Mouse (Mus musculus) hindbrain, postnatal 0 days (tissue): ENCODE measurements around the gene Aloxe3. TPM values are rescaled to one million over a fixed set of nuclear protein-coding genes. Genes with fewer than 3 reads are reported as not detected.

Experiments
- ATAC-seq: fragments of 200-750 bp; cut with Nextera tagmentation; 2 replicates; pipeline ENCODE4 v1.8.0; 2017; ENCODE audit warnings: mild to moderate bottlenecking, moderate TSS enrichment, moderate library complexity
- DNase-seq: peaks from one replicate; pipeline ENCODE4 v3.0.0-alpha.2; 2015; ENCODE audit warnings: low spot score
- H3K27ac ChIP-seq: fragments of 300-500 bp; sonication (generic); 2 replicates; pipeline ENCODE4 v1.5.1; 2014; ENCODE audit warnings: mild to moderate bottlenecking
- H3K27me3 ChIP-seq: fragments of 300-500 bp; sonication (generic); 2 replicates; pipeline ENCODE4 v1.6.1; 2014; ENCODE audit warnings: low read length, mixed read lengths; ENCODE audit not compliant: insufficient read depth
- H3K36me3 ChIP-seq: fragments of 300-500 bp; sonication (generic); 2 replicates; pipeline ENCODE4 v1.6.1; 2014; ENCODE audit warnings: low read length, mixed read lengths; ENCODE audit not compliant: insufficient read depth
- H3K4me1 ChIP-seq: fragments of 300-500 bp; sonication (generic); 2 replicates; pipeline ENCODE4 v1.6.1; 2014; ENCODE audit warnings: antibody characterized with exemption, low read length, mixed read lengths; ENCODE audit not compliant: insufficient read depth
- H3K4me2 ChIP-seq: fragments of 300-500 bp; sonication (generic); 2 replicates; pipeline ENCODE4 v1.6.1; 2014; ENCODE audit warnings: low read depth, mild to moderate bottlenecking, low read length, moderate library complexity, mixed read lengths
- H3K4me3 ChIP-seq: fragments of 300-500 bp; sonication (generic); 2 replicates; pipeline ENCODE4 v1.5.1; 2014; ENCODE audit warnings: low read length
- H3K9ac ChIP-seq: fragments of 300-500 bp; sonication (generic); replicated peaks from 2 replicates; pipeline ENCODE4 v1.6.1; 2014; ENCODE audit warnings: mild to moderate bottlenecking, low read length, moderate library complexity, mixed read lengths
- H3K9me3 ChIP-seq: fragments of 300-500 bp; sonication (generic); 2 replicates; pipeline ENCODE4 v1.6.1; 2016; ENCODE audit warnings: low read length, mixed read lengths
- CTCF ChIP-seq: IDR thresholded peaks from 2 replicates; pipeline ENCODE4 v1.5.1; 2016; ENCODE audit warnings: antibody characterized with exemption, control low read depth, low read depth
- WGBS: fragments of 180-500 bp; shearing (Covaris S2); extraction: QIAGEN DNeasy Blood & Tissue Kit; methylation state at CpG from one replicate; pipeline ENCODE4 v1.1.7; 2014; 5-methylcytosine and 5-hydroxymethylcytosine counted together
- polyA plus RNA-seq: library from polyadenylated mRNA; unstranded; fragments of >200 nt; fragmentation: Nextera tagmentation; extraction: Ambion mirVana; gene quantifications from 2 replicates; pipeline ENCODE4 v1.2.1, GENCODE M21; 2015
- total RNA-seq: library from RNA; depleted of rRNA; stranded (reverse); fragments of >200 nt; gene quantifications from 2 replicates; pipeline ENCODE4 v1.2.3, GENCODE M21; 2014

Gene Aloxe3
- total and polyA plus RNA-seq, 2 experiments from 2014 or later: 12.5 to 13.0 TPM

DNA sequence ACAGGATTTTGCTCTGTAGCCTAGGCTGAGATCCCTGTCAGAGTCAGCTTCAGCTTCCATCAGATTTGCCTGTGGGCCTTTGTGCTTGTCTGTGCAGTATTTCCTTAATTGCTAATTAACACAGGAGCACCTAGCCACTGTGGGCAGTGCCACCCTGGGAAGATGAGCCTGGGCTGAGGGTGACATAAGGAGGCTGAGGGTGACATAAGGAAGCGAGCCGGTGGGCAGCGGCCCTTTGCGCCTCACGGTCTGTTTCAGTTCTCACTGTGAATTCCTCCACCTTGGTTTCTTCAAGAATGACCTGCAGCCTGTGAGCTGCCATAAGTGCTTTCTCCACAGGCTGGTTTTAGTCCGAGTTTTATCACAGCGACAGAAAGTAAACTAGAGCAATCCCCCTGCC is 44.1 kb upstream of the Aloxe3 start:
- Histone ChIP-seq H3K27me3 (no peaks in the 10 kb centered on the region), H3K9me3 (no peaks in the 10 kb centered on the region), H3K9ac (no peak overlapping the region), H3K36me3 (no peaks in the 10 kb centered on the region), H3K27ac (no peak overlapping the region), H3K4me3 (no peak overlapping the region), H3K4me2 (no peak overlapping the region), H3K4me1 (no peaks in the 10 kb centered on the region)
- ATAC-seq (no peak), DNase-seq (no peak)
- WGBS: 86% methylated on average over 7 of the region's 7 CpGs
- TF ChIP-seq CTCF: no peak

DNA sequence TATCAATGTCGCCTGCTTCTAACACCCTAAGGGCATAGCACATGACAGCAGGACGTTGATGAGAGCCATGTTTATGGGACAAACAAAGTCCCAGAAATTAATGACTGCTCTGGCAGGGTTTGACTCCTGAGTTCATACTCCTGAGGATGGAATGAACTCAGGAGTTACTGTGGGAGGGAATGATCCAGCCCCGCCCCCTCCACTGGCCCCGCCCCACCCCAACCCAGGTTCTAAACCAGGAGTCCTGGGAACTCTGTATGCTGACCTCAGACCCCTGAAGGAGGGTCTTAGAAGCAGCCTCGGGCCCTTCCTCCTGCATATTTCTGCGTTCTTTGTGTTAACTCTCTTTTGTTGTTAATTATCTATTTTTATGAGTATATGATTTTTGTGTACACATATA is 40.1 kb upstream of the Aloxe3 start:
- 73% methylated on average over 6 of the region's 6 CpGs for WGBS
- Histone ChIP-seq H3K27ac (no peak overlapping the region), H3K27me3 (no peaks in the 10 kb centered on the region), H3K36me3 (0 out of 2 replicates have a peak, but pooled peaks cover 6% of the 10 kb centered on the region), H3K4me1 (peaks cover 13% of the 10 kb centered on the region), H3K9ac (no peak overlapping the region), H3K4me3 (no peak overlapping the region), H3K4me2 (no peak overlapping the region), H3K9me3 (no peaks in the 10 kb centered on the region)
- DNase-seq (no peak), ATAC-seq (no peak)
- TF ChIP-seq CTCF: no peak

- H3K27me3 ChIP-seq: no peaks in the 10 kb centered on the region
- peaks cover 6% of the 10 kb centered on the region; the same call in 1 of the 2 replicates for H3K36me3 ChIP-seq
- H3K9ac ChIP-seq: no peak overlapping the region
- no peak for TF ChIP-seq CTCF
- ATAC-seq (no peak), DNase-seq (no peak)
- H3K27ac ChIP-seq: no peak overlapping the region
- no peak overlapping the region for H3K4me3 ChIP-seq
- WGBS: 75% methylated on average over 6 of the region's 6 CpGs
- no peak overlapping the region for H3K4me2 ChIP-seq
- H3K4me1 ChIP-seq: peaks cover 13% of the 10 kb centered on the region
- no peaks in the 10 kb centered on the region for H3K9me3 ChIP-seq
Measured at GRCm38 (mm10) chr11:69086390-69086789, 39.3 kb upstream of the Aloxe3 start.

- Histone ChIP-seq H3K9ac (no peak overlapping the region), H3K27ac (no peak overlapping the region; the same call in 1 of the 2 replicates), H3K36me3 (peaks cover 6% of the 10 kb centered on the region; the same call in 1 of the 2 replicates), H3K27me3 (no peaks in the 10 kb centered on the region), H3K9me3 (no peaks in the 10 kb centered on the region), H3K4me1 (peaks cover 13% of the 10 kb centered on the region), H3K4me2 (no peak overlapping the region), H3K4me3 (no peak overlapping the region)
- DNase-seq (no peak), ATAC-seq (no peak)
- WGBS: 41% methylated on average over 4 of the region's 4 CpGs
- no peak for TF ChIP-seq CTCF
Measured at GRCm38 (mm10) chr11:69087082-69087481, 38.6 kb upstream of the Aloxe3 start.

DNA sequence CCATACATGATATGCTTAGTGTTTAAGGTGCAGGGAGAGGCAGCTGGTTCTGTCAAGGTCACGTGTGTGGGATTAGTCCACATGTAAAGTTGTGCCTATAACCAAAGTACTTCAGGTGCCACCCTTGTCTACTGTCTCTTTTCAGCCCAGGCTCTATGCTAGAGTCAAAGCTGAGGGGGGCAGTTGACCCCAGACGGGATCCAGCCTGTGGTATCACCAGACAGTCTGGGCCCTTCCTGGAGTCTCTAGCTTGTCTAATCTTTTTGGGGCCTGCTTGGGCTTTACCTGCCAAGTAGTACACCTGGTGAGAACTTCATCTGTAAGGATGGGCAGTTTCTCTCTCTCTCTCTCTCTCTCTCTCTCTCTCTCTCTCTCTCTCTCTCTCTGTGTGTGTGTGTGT is 38.1 kb upstream of the Aloxe3 start:
- H3K9me3 ChIP-seq: no peaks in the 10 kb centered on the region
- peak overlapping the region; percentile 99; the same call in 1 of the 2 replicates for H3K27ac ChIP-seq
- no peak for ATAC-seq
- H3K4me3 ChIP-seq: no peak overlapping the region
- H3K27me3 ChIP-seq: no peaks in the 10 kb centered on the region
- H3K4me2 ChIP-seq: peak overlapping the region; percentile 97
- H3K36me3 ChIP-seq: peaks cover 6% of the 10 kb centered on the region; the same call in 1 of the 2 replicates
- 55% methylated on average over 2 of the region's 2 CpGs for WGBS
- DNase-seq: no peak
- TF ChIP-seq CTCF: no peak
- peak overlapping the region; percentile 100; the same call in 1 of the 2 replicates for H3K9ac ChIP-seq
- H3K4me1 ChIP-seq: peaks cover 13% of the 10 kb centered on the region

DNA sequence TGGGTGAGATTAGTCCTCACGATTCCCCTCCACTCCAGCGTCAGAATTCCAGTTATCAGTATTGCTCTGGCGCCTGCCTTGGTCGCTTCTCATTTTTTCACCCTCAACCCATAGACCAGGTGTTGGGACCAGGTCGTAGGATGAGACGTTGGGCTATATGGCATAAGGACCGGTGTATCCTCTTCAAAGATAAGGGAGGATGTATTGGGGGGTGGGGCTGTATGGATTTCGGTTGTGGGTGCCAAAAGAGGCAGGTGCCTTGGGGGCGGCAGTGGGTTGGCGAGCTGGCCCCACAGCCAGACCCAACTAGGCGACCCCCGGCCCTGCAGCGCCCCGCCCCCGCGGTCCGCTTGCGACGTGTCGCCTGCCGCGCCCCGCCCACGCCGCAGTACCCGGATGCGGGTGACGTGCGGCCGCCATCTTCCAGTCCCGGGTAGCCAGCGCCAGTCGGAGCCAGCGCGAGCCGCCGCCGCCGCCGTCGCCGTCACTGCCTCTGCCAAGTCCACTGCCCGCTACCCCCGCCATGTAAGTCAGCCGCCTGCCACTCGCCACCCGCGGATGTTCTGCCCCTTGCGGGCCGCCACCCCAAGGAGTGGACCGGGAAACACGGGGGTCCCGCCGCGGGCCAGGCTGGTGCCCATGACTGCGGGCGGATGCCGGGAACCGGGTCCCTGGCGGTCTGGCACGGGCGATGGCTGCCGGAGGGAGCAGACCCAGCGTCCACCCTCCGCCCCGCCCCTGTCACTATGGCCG is 37.4 kb upstream of the Aloxe3 start, which contains the start of gene Vamp2:
Gene Vamp2 (plus strand): TSS at position 388 of the 753 bp plus-strand sequence.
- H3K27me3 ChIP-seq: no peaks in the 10 kb centered on the region

More for the DNA sequence above, 37.4 kb upstream of the Aloxe3 start, which contains the start of gene Vamp2:
- H3K9me3 ChIP-seq: no peaks in the 10 kb centered on the region
- TF ChIP-seq CTCF: no peak
- peak within 1 kb of the TSS; percentile 97 for H3K4me2 ChIP-seq
- peaks cover 6% of the 10 kb centered on the region; the same call in 1 of the 2 replicates for H3K36me3 ChIP-seq
- peak; percentile 91 for ATAC-seq
- whole genome bisulfite sequencing: under 1% methylated on average over 66 of the region's 67 CpGs
- H3K27ac ChIP-seq: peak within 1 kb of the TSS; percentile 99
- DNase-seq: peak; percentile 97
- H3K9ac ChIP-seq: peak within 1 kb of the TSS; percentile 100
- peaks cover 13% of the 10 kb centered on the region for H3K4me1 ChIP-seq
- H3K4me3 ChIP-seq: peak within 1 kb of the TSS; percentile 99
